Mouse (Mus musculus): ENCODE data around the gene Cxcl5. TPM values are rescaled to one million over a fixed set of nuclear protein-coding genes. Genes with fewer than 3 reads are reported as not detected.
"Not testable (repeated sequence)": the region's sequence is repeated elsewhere in the genome, so short reads cannot be mapped to it uniquely, and the experiment has no call there.

The Cxcl5 gene
- polyA plus RNA-seq, 1 experiment from 2014 or later = 1.2 TPM

DNA sequence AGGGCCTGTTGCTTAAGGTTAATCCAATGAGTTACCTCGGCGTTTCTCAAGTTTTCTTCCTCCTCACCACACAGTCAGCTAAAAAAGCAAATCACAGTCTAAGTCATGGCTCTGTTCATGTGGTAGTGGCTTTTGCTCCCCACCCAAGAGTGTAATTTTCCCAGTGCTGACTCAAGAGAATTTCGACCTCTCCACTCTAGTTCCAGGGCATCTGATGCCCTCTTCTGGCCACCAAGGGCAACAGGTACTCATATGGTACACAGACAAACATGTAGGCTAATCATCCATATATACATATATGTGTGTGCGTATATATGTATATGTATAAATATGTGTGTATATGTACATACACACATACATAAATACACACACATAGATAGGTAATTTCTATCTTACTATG, 29.0 kb downstream of the Cxcl5 start:
- DNase-seq (ENCODE audit: low spot score) (peak; percentile 6), ATAC-seq (replicated peaks; ENCODE audit: insufficient number of reproducible peaks, low FRiP score, low TSS enrichment, low read depth) (no peak)
- Histone ChIP-seq H3K9ac (replicated peaks; ENCODE audit: low read length) (no peak overlapping the region), H3K4me2 (ENCODE audit: low read depth, low read length) (no peak overlapping the region), H3K27ac (replicated peaks; ENCODE audit: low read depth, low read length) (no peak overlapping the region), H3K9me3 (replicated peaks; ENCODE audit: control insufficient read depth, low read length) (no peaks in the 10 kb centered on the region), H3K4me3 (ENCODE audit: low read depth, low read length) (no peak overlapping the region), H3K4me1 (ENCODE audit: control insufficient read depth, insufficient read depth, low read length) (no peaks in the 10 kb centered on the region), H3K36me3 (replicated peaks; ENCODE audit: control insufficient read depth, insufficient read depth, low read depth, low read length) (no peaks in the 10 kb centered on the region), H3K27me3 (ENCODE audit: control insufficient read depth, insufficient read depth, low read length) (no peaks in the 10 kb centered on the region)
- WGBS = 75% methylated on average over 4 of the region's 4 CpGs

DNA sequence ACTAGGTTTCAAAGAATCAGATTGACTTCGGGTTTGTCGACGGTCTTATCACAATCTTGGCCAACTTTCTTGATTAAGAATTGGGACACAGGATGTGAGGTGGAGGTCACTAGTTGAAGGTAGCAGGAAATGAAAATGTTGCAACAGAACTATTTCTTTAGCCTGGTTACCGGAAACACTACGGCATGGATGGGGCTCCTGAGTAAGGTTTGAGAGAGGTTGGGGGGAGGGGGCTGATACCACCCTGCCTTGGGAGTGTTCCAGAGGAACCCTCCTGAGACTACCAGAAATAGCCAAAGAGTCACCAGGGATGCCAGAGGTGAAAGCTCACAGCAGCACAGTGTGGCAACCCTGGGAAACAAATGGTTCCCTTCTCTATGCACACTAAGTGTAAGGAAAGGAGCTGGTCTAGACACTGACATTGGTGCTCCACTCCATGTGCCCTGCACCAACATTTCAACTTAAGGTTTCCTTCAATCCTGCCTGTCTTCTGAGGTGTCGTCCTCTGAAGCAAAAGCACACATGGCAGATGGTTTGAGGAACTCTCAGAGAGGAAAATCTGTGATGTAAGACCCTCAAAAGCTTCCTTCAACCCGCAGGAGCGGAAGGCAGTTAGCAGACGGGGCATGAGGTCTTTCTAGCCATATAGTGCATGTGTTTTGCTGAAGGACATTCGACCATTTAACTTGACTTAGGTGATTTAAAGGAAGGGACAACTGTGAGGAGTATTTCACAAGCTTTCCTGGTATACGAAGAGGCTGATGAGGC, 30.3 kb downstream of the Cxcl5 start:
- Histone ChIP-seq H3K4me2 (ENCODE audit: low read depth, low read length) (no peak overlapping the region), H3K4me3 (ENCODE audit: low read depth, low read length) (no peak overlapping the region), H3K36me3 (replicated peaks; ENCODE audit: control insufficient read depth, insufficient read depth, low read depth, low read length) (no peaks in the 10 kb centered on the region), H3K9ac (replicated peaks; ENCODE audit: low read length) (no peak overlapping the region), H3K27ac (replicated peaks; ENCODE audit: low read depth, low read length) (no peak overlapping the region), H3K27me3 (ENCODE audit: control insufficient read depth, insufficient read depth, low read length) (no peaks in the 10 kb centered on the region), H3K4me1 (ENCODE audit: control insufficient read depth, insufficient read depth, low read length) (no peaks in the 10 kb centered on the region), H3K9me3 (replicated peaks; ENCODE audit: control insufficient read depth, low read length) (no peaks in the 10 kb centered on the region)
- ATAC-seq (replicated peaks; ENCODE audit: insufficient number of reproducible peaks, low FRiP score, low TSS enrichment, low read depth) = no peak
- 83% methylated on average over 11 of the region's 11 CpGs for WGBS
- DNase-seq (ENCODE audit: low spot score) = no peak

DNA sequence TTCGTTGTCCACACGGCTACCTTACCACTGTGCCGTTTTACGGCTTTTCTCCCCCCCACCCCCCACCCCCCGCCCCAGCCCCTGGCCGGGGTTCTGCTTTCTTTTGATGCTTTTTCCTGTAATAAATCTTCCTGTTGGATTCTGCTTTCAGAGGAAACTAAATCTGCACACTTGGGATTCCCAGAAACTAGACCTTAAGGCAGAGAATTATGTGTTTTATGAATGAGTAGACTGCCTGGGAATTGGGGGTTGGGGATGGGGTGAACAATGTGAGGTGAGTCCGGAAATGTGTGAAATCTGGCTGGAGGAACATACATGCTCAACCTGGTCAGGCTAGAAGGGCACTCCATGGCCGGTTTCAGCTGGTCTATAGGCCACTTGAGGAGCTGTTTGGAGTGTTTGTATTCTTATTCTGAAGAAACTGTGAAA, 30.9 kb downstream of the Cxcl5 start:
- H3K9ac ChIP-seq (replicated peaks; ENCODE audit: low read length) = no peak overlapping the region
- H3K4me3 ChIP-seq (ENCODE audit: low read depth, low read length) = no peak overlapping the region
- H3K9me3 ChIP-seq (replicated peaks; ENCODE audit: control insufficient read depth, low read length) = no peaks in the 10 kb centered on the region
- ATAC-seq (replicated peaks; ENCODE audit: insufficient number of reproducible peaks, low FRiP score, low TSS enrichment, low read depth) (no peak), DNase-seq (ENCODE audit: low spot score) (no peak)
- 77% methylated on average over 8 of the region's 8 CpGs for WGBS
- H3K4me2 ChIP-seq (ENCODE audit: low read depth, low read length) = no peak overlapping the region
- H3K36me3 ChIP-seq (replicated peaks; ENCODE audit: control insufficient read depth, insufficient read depth, low read depth, low read length) = no peaks in the 10 kb centered on the region
- no peaks in the 10 kb centered on the region for H3K27me3 ChIP-seq (ENCODE audit: control insufficient read depth, insufficient read depth, low read length)
- H3K27ac ChIP-seq (replicated peaks; ENCODE audit: low read depth, low read length) = no peak overlapping the region
- no peaks in the 10 kb centered on the region for H3K4me1 ChIP-seq (ENCODE audit: control insufficient read depth, insufficient read depth, low read length)

DNA sequence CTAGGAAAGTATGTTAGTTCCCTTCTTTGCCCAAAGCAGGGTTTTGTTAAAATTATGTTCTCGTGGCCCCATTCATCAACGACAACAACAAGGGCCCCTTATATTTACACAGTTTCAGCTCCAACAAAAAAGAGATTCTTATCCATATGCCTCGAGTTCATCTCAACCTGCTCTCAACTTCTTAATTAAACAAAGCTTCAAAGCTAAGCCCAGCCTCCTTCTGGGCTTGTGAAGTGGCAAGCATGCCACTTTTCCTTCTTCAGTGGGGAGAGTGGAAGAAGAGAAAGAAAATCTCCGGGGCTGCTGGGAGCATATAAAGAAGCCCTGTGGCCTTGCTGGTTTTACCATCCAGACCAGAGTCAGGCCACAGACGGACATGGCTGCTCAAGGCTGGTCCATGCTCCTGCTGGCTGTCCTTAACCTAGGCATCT, 35.0 kb downstream of the Cxcl5 start, which contains the start of gene Cxcl15:
Gene Cxcl15, plus strand, starts transcription at position 340 of the 431 bp plus-strand sequence.
- no peak within 1 kb of the TSS for H3K9ac ChIP-seq (replicated peaks; ENCODE audit: low read length)
- DNase-seq (ENCODE audit: low spot score) (no peak), ATAC-seq (replicated peaks; ENCODE audit: insufficient number of reproducible peaks, low FRiP score, low TSS enrichment, low read depth) (no peak)
- H3K27ac ChIP-seq (replicated peaks; ENCODE audit: low read depth, low read length) = no peak within 1 kb of the TSS
- no peaks in the 10 kb centered on the region for H3K36me3 ChIP-seq (replicated peaks; ENCODE audit: control insufficient read depth, insufficient read depth, low read depth, low read length)
- no peak within 1 kb of the TSS for H3K4me2 ChIP-seq (ENCODE audit: low read depth, low read length)
- no peaks in the 10 kb centered on the region for H3K9me3 ChIP-seq (replicated peaks; ENCODE audit: control insufficient read depth, low read length)
- no peaks in the 10 kb centered on the region for H3K4me1 ChIP-seq (ENCODE audit: control insufficient read depth, insufficient read depth, low read length)
- no peaks in the 10 kb centered on the region for H3K27me3 ChIP-seq (ENCODE audit: control insufficient read depth, insufficient read depth, low read length)
- 76% methylated on average over 5 of the region's 5 CpGs for WGBS
- H3K4me3 ChIP-seq (ENCODE audit: low read depth, low read length) = no peak within 1 kb of the TSS

DNA sequence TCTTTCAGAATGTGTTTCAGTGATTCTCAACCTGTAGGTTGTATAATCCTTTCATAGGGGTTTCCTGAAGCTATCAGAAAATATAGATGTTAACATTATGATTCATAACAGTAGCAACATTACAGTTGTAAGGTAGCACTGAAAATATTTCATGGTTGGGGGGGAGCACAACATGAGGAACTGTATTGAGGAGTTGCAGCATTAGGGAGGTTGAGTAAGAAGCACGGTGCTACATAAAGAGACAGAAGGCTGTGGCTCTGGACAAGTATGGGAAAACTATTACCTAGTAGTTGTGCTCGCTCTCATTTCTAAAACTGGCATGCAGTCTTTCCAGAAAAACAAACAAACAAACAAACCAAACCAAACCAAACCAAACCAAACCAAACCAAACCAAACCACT, 36.2 kb downstream of the Cxcl5 start:
- H3K4me3 ChIP-seq (ENCODE audit: low read depth, low read length); H3K27ac ChIP-seq (replicated peaks; ENCODE audit: low read depth, low read length); DNase-seq (ENCODE audit: low spot score); H3K36me3 ChIP-seq (replicated peaks; ENCODE audit: control insufficient read depth, insufficient read depth, low read depth, low read length); ATAC-seq (replicated peaks; ENCODE audit: insufficient number of reproducible peaks, low FRiP score, low TSS enrichment, low read depth); H3K27me3 ChIP-seq (ENCODE audit: control insufficient read depth, insufficient read depth, low read length); H3K4me1 ChIP-seq (ENCODE audit: control insufficient read depth, insufficient read depth, low read length); H3K9ac ChIP-seq (replicated peaks; ENCODE audit: low read length); H3K9me3 ChIP-seq (replicated peaks; ENCODE audit: control insufficient read depth, low read length); H3K4me2 ChIP-seq (ENCODE audit: low read depth, low read length): not testable (repeated sequence)
- WGBS = 95% methylated on average over 2 of the region's 2 CpGs

DNA sequence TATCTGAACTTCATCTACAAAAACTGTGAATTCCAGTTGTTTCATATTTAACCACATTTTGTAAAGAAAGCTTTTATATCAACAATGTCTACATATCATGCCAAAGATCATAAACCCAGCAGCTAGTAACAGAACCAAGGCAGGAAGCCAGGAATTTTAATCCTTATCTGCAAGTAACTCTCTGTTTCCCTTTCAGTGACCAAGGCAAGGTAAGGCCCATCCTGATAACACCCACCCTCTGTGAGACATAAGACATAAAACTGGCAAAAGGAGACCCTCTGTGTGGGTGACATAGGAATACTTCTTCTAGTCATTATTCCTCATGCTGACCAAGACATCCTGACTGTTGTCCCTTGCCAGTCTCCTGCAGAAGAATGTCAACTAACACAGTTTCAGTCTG, 45.4 kb downstream of the Cxcl5 start:
- Histone ChIP-seq H3K4me2 (ENCODE audit: low read depth, low read length) (no peak overlapping the region), H3K4me3 (ENCODE audit: low read depth, low read length) (no peak overlapping the region), H3K4me1 (ENCODE audit: control insufficient read depth, insufficient read depth, low read length) (no peaks in the 10 kb centered on the region), H3K27ac (replicated peaks; ENCODE audit: low read depth, low read length) (no peak overlapping the region), H3K36me3 (replicated peaks; ENCODE audit: control insufficient read depth, insufficient read depth, low read depth, low read length) (no peaks in the 10 kb centered on the region), H3K9me3 (replicated peaks; ENCODE audit: control insufficient read depth, low read length) (no peaks in the 10 kb centered on the region), H3K9ac (replicated peaks; ENCODE audit: low read length) (no peak overlapping the region), H3K27me3 (ENCODE audit: control insufficient read depth, insufficient read depth, low read length) (no peaks in the 10 kb centered on the region)
- no peak for DNase-seq (ENCODE audit: low spot score)
- no peak for ATAC-seq (replicated peaks; ENCODE audit: insufficient number of reproducible peaks, low FRiP score, low TSS enrichment, low read depth)

DNA sequence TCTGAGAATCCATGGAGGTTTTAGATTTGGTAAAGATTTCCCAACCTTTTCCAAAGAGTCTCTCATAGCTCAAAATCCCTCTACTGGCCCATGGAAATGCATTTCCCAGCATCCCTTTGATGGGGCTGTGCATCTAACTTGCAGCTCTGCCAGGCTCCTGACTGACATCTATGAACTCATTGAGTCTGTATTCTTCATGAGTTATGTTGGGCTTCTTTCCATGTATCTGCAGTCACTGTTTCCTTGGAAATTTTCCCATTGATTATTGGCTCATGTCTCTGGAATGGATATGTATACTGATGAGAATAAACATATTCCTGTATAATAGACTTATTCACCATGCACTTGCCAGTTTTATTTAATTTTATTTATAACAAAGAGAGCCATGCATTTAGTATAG, 46.9 kb downstream of the Cxcl5 start:
- Histone ChIP-seq H3K27ac (replicated peaks; ENCODE audit: low read depth, low read length) (no peak overlapping the region), H3K27me3 (ENCODE audit: control insufficient read depth, insufficient read depth, low read length) (no peaks in the 10 kb centered on the region), H3K36me3 (replicated peaks; ENCODE audit: control insufficient read depth, insufficient read depth, low read depth, low read length) (no peaks in the 10 kb centered on the region), H3K4me3 (ENCODE audit: low read depth, low read length) (no peak overlapping the region), H3K4me2 (ENCODE audit: low read depth, low read length) (no peak overlapping the region), H3K4me1 (ENCODE audit: control insufficient read depth, insufficient read depth, low read length) (no peaks in the 10 kb centered on the region), H3K9me3 (replicated peaks; ENCODE audit: control insufficient read depth, low read length) (no peaks in the 10 kb centered on the region), H3K9ac (replicated peaks; ENCODE audit: low read length) (no peak overlapping the region)
- ATAC-seq (replicated peaks; ENCODE audit: insufficient number of reproducible peaks, low FRiP score, low TSS enrichment, low read depth) = no peak
- no peak for DNase-seq (ENCODE audit: low spot score)

DNA sequence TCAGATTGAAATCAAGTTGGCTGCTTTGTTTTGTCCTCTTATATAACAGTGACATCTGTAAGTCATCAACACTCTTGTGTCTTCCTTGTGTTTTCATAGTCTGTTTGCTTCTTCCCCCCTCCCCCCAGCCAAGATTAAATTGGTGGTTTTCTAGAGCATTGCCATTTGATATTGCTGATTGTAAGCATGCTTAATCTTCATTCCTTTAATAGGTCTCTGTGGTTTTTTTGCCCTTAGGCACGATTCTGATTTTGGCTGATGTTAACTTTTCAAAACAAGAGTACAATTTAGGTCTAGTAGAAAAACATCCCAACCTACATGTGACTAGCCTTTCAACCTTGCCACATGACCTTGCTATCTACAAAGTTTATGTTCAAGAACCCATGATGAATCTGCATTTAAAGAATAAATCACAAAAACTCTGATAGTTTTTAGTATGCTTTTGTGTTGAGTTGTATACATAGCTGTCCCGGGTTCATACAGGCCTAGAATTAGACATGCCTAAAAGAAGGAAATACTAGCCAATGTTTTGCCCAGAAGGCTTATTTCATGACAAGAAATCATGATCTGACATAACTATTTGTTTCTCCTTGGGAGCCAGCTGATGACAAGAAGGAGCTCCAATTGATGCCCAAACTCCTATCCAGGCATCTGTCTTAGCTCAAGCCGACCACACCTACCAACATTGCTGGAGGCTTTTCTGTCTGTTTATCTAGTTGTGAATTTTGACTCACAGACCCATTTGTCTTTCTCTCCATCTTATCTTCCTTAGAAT, 48.2 kb downstream of the Cxcl5 start:
- Histone ChIP-seq H3K9ac (replicated peaks; ENCODE audit: low read length) (no peak overlapping the region), H3K27ac (replicated peaks; ENCODE audit: low read depth, low read length) (no peak overlapping the region), H3K27me3 (ENCODE audit: control insufficient read depth, insufficient read depth, low read length) (no peaks in the 10 kb centered on the region), H3K4me2 (ENCODE audit: low read depth, low read length) (no peak overlapping the region), H3K36me3 (replicated peaks; ENCODE audit: control insufficient read depth, insufficient read depth, low read depth, low read length) (no peaks in the 10 kb centered on the region), H3K4me1 (ENCODE audit: control insufficient read depth, insufficient read depth, low read length) (no peaks in the 10 kb centered on the region), H3K4me3 (ENCODE audit: low read depth, low read length) (no peak overlapping the region), H3K9me3 (replicated peaks; ENCODE audit: control insufficient read depth, low read length) (no peaks in the 10 kb centered on the region)
- 70% methylated on average over 3 of the region's 3 CpGs for WGBS
- ATAC-seq (replicated peaks; ENCODE audit: insufficient number of reproducible peaks, low FRiP score, low TSS enrichment, low read depth) = no peak
- no peak for DNase-seq (ENCODE audit: low spot score)
